Mouse (Mus musculus): Measurements from ENCODE around the gene Vps29.

GRCm38 (mm10) chr5:122314966-122315667 lies 39.1 kb upstream of the Vps29 start:
- TF ChIP-seq POLR2A (IDR thresholded peaks at IDR 0.05; ENCODE audit: borderline replicate concordance, extremely low read depth, low read depth, low read length): no peak
- TF ChIP-seq CTCF (IDR thresholded peaks at IDR 0.05; ENCODE audit: insufficient read depth, low read length): peak; percentile 43

Data from lung, adult 2 months (tissue).